Mouse (Mus musculus) G1E (cell line): ENCODE measurements around the gene Dok7. TPM values are rescaled to one million over a fixed set of nuclear protein-coding genes. Genes with fewer than 3 reads are reported as not detected.

Experiments
- ATAC-seq: 2 replicates; pipeline ENCODE4 v1.8.0; 2016; ENCODE audit warnings: mild to moderate bottlenecking; ENCODE audit not compliant: insufficient number of reproducible peaks, poor library complexity, low FRiP score, severe bottlenecking; ENCODE audit errors: extremely low read depth
- DNase-seq: peaks from one replicate; pipeline ENCODE4 v3.0.0; 2012; ENCODE audit warnings: low spot score
- H3K27me3 ChIP-seq: 2 replicates; pipeline ENCODE4 v1.6.1; 2012; ENCODE audit warnings: mild to moderate bottlenecking, low read length, inconsistent platforms; ENCODE audit not compliant: insufficient read depth
- H3K36me3 ChIP-seq: replicated peaks from 2 replicates; pipeline ENCODE3; 2012; ENCODE audit warnings: mild to moderate bottlenecking, inconsistent platforms
- H3K4me1 ChIP-seq: 2 replicates; pipeline ENCODE4 v1.6.1; 2012; ENCODE audit warnings: low read depth, low read length, inconsistent platforms, mixed read lengths; ENCODE audit not compliant: insufficient read depth
- H3K4me3 ChIP-seq: 2 replicates; pipeline ENCODE4 v1.5.1; 2012; ENCODE audit warnings: low read depth, mild to moderate bottlenecking, inconsistent platforms, low read length, moderate library complexity, mixed read lengths
- H3K9me3 ChIP-seq: replicated peaks from 2 replicates; pipeline ENCODE4 v1.6.1; 2012; ENCODE audit warnings: inconsistent platforms
- CTCF ChIP-seq: IDR thresholded peaks from 2 replicates; pipeline ENCODE4 v1.5.1; 2012; ENCODE audit warnings: low read depth, low read length, inconsistent platforms, mixed read lengths
- GATA1 ChIP-seq: IDR thresholded peaks from 2 replicates; pipeline ENCODE4 v1.6.1; 2012; ENCODE audit warnings: borderline replicate concordance, low read length, inconsistent platforms, mixed read lengths
- GATA2 ChIP-seq: IDR thresholded peaks from 2 replicates; pipeline ENCODE4 v1.6.1; 2012; ENCODE audit warnings: low read depth, low read length, inconsistent platforms, borderline replicate concordance
- POLR2AphosphoS5 ChIP-seq: IDR thresholded peaks from 2 replicates; pipeline ENCODE4 v1.6.1; 2012; ENCODE audit warnings: low read depth, low read length, inconsistent platforms; ENCODE audit not compliant: insufficient replicate concordance
- TAL1 ChIP-seq: conservative IDR thresholded peaks from 2 replicates; pipeline ENCODE4 v1.6.1; 2012; ENCODE audit warnings: low read depth, low read length, inconsistent platforms, mixed read lengths
- polyA plus RNA-seq: library from polyadenylated mRNA; stranded (reverse); fragments of >175 nt; gene quantifications from 2 replicates; pipeline ENCODE4 v1.2.3, GENCODE M21; 2012
- total RNA-seq, 2 experiments: library from RNA; stranded (forward) in 1 of 2; stranded (reverse) in 1 of 2; fragments of 200-1000 nt in 1 of 2; fragments of >200 nt in 1 of 2; fragmentation: Nextera tagmentation in 1 of 2; gene quantifications; 2 replicates each; pipeline ENCODE4 v1.2.3; 2014 to 2017

The Dok7 gene
- total and polyA plus RNA-seq, 3 experiments, result not detected

GRCm38 (mm10) chr5:35054628-35055027 lies 1.9 kb upstream of the Dok7 start:
- no peaks in the 10 kb centered on the region for H3K9me3 ChIP-seq
- no peaks in the 10 kb centered on the region for H3K36me3 ChIP-seq
- no peak for TF ChIP-seq CTCF
- TF ChIP-seq GATA2, result no peak
- no peak for TF ChIP-seq TAL1
- TF ChIP-seq POLR2AphosphoS5, result no peak
- TF ChIP-seq GATA1, result no peak
- H3K4me1 ChIP-seq, result no peaks in the 10 kb centered on the region
- peaks cover 52% of the 10 kb centered on the region for H3K27me3 ChIP-seq
- H3K4me3 ChIP-seq, result no peak overlapping the region
- no peak for DNase-seq
- ATAC-seq, result no peak; the same call in 1 of the 2 replicates

DNA sequence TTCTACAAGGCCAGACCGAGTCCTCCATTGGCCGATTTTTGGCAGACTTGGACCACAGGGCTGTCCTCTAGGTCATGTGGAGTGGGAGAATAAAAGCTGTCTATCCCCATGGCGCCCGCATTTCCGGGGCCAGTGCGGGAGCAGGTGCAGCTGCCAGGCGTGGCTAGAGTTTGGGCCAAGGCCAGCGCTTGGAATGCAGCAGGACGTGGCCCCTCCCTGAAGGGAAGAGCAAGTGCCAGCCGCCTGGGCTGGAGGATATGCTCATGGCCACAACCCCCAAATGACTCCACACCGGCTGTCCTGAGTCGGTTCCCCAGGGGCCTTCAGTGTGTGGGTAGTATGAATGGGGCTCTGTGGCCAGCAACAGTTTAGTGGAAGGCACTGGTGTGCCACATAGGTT lies 1.5 kb upstream of the Dok7 start:
- DNase-seq (no peak), ATAC-seq (no peak)
- Histone ChIP-seq H3K36me3 (no peaks in the 10 kb centered on the region), H3K4me3 (no peak overlapping the region), H3K27me3 (peaks cover 55% of the 10 kb centered on the region), H3K4me1 (no peaks in the 10 kb centered on the region), H3K9me3 (no peaks in the 10 kb centered on the region)
- TF ChIP-seq GATA2, result no peak
- no peak for TF ChIP-seq POLR2AphosphoS5

GRCm38 (mm10) chr5:35057582-35057981 lies 1.0 kb downstream of the Dok7 start:
- peaks cover 50% of the 10 kb centered on the region for H3K27me3 ChIP-seq
- no peak overlapping the region for H3K4me3 ChIP-seq

DNA sequence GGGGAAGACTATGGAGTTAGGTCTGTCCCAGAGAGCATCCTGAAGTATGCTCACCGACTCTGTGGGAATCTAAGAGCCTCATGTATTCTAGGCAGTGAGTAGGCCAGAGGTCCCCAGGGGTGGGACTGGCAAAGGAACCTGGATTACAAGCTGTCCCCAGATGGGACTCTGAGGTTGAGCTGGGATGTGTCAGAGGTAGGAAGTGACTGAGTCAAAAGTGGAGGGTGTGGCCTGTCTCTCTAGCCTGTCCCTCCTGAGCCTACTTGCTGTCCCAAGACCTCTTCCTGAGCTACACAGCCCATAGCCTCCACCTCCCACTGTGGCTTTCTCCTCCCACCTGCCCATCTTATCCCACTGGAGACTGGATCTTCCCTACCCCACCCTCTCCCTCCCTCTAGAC lies 1.6 kb downstream of the Dok7 start:
- no peak for DNase-seq
- no peak for TF ChIP-seq CTCF
- TF ChIP-seq POLR2AphosphoS5, result no peak
- no peak for TF ChIP-seq TAL1
- TF ChIP-seq GATA2, result no peak
- no peak for ATAC-seq
- Histone ChIP-seq H3K4me3 (no peak overlapping the region), H3K9me3 (no peaks in the 10 kb centered on the region), H3K36me3 (no peaks in the 10 kb centered on the region), H3K27me3 (peaks cover 48% of the 10 kb centered on the region), H3K4me1 (no peaks in the 10 kb centered on the region)

More at GRCm38 (mm10) chr5:35057582-35057981, 1.0 kb downstream of the Dok7 start:
- no peak for ATAC-seq
- Histone ChIP-seq H3K9me3 (no peaks in the 10 kb centered on the region), H3K36me3 (no peaks in the 10 kb centered on the region), H3K4me1 (no peaks in the 10 kb centered on the region)
- no peak for TF ChIP-seq GATA2
- TF ChIP-seq GATA1, result no peak
- no peak for DNase-seq

DNA sequence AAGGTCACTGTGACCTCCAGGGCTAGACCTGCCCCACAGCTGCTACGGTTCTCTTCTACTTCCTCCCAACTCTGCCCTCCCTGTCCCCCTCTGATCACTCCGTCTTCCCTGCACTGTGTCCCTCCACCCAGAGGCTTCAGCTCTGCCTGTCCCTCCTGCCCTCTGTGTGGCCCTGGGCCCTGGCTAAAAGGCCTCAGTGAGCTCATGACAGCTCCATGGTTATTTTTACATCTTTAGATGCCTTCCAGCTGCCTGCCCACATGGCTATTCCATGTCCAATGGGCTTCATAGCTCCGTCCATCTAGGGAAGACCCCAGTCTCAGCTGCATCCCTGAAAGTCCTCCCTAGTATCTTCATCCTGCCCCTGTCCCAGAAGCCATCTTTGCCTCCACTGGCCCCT lies 3.5 kb downstream of the Dok7 start:
- H3K4me1 ChIP-seq, result no peaks in the 10 kb centered on the region

GRCm38 (mm10) chr5:35069841-35070240 lies 13.3 kb downstream of the Dok7 start:
- no peaks in the 10 kb centered on the region for H3K4me1 ChIP-seq
- peaks cover 38% of the 10 kb centered on the region; the same call in 1 of the 2 replicates for H3K27me3 ChIP-seq
- no peak overlapping the region for H3K4me3 ChIP-seq
- no peak for TF ChIP-seq TAL1
- TF ChIP-seq CTCF, result no peak
- TF ChIP-seq GATA1, result no peak
- no peak for TF ChIP-seq GATA2
- TF ChIP-seq POLR2AphosphoS5, result no peak
- DNase-seq (no peak), ATAC-seq (no peak)
- H3K36me3 ChIP-seq, result no peaks in the 10 kb centered on the region
- H3K9me3 ChIP-seq, result no peaks in the 10 kb centered on the region

More for the DNA sequence above, 3.5 kb downstream of the Dok7 start:
- DNase-seq (no peak), ATAC-seq (no peak)
- H3K27me3 ChIP-seq, result peaks cover 39% of the 10 kb centered on the region
- no peak overlapping the region for H3K4me3 ChIP-seq
- no peaks in the 10 kb centered on the region for H3K36me3 ChIP-seq
- TF ChIP-seq POLR2AphosphoS5 (no peak), GATA1 (no peak), CTCF (no peak), TAL1 (no peak), GATA2 (no peak)
- H3K9me3 ChIP-seq, result no peaks in the 10 kb centered on the region

DNA sequence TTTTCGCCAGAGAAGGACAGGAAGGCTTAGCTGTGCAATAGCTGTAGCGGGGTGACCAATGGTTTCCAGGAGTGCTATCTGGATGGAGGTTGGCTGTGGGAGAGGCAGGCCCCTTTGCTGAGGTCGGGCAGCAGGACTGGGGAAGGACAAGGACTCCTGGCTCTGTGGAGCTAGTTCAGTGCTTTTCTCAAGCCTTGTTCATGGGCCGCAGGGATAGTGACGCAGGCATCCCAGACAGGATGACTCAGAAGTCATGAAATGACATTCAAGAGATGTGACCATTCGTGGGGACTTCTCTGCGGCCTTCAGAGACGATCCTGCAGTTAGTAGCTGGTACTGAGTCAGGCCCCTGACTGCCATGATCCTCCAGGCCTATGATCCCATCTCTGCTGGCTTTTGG lies 13.7 kb downstream of the Dok7 start:
- no peak overlapping the region for H3K4me3 ChIP-seq
- H3K27me3 ChIP-seq, result peaks cover 38% of the 10 kb centered on the region; the same call in 1 of the 2 replicates
- TF ChIP-seq TAL1, result no peak
- TF ChIP-seq GATA1, result no peak
- no peak for TF ChIP-seq CTCF
- no peak for TF ChIP-seq GATA2
- no peak for TF ChIP-seq POLR2AphosphoS5
- DNase-seq, result no peak
- no peaks in the 10 kb centered on the region for H3K36me3 ChIP-seq
- H3K4me1 ChIP-seq, result no peaks in the 10 kb centered on the region
- H3K9me3 ChIP-seq, result no peaks in the 10 kb centered on the region
- ATAC-seq, result no peak
